Mouse (Mus musculus): ENCODE measurements at regions not wholly inside any gene's neighbourhood (a gene's known extent, or its start where the extent isn't known, plus 50 kb on each side); places are given as distances from the start of the nearest gene placed in this dataset.

DNA sequence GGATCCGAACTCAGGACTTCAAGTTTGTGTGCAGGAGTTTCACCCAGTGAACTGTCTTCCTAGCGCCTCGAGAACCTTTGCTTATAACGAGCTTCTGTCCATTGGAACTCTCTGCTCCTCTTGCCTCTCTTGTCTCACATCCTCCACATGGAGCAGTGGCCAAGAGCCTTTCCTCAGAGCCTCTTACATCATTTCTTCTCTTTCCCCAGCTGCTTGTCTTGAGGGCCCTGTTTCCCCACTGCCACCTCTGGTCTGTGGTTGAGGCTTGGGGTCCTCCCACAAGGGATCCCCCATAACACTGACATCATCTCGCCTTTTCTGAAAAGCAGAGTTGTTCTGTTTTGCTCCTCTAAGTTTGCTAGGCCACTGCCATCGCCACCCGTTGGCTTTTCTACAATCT lies 51.9 kb upstream of the Dars start:
- Histone ChIP-seq H3K9me3 (ENCODE audit: control insufficient read depth, low read length) (no peaks in the 10 kb centered on the region), H3K4me1 (ENCODE audit: control insufficient read depth, insufficient read depth, low read length) (peaks cover 13% of the 10 kb centered on the region), H3K4me2 (replicated peaks; ENCODE audit: low read depth, low read length, severe bottlenecking) (no peak overlapping the region), H3K27me3 (ENCODE audit: control insufficient read depth, insufficient read depth, low read length) (no peaks in the 10 kb centered on the region), H3K4me3 (replicated peaks; ENCODE audit: low read length) (no peak overlapping the region), H3K36me3 (ENCODE audit: control insufficient read depth, insufficient read depth, low read length) (no peaks in the 10 kb centered on the region), H3K27ac (replicated peaks; ENCODE audit: low read depth, low read length) (no peak overlapping the region), H3K9ac (ENCODE audit: low read depth, low read length, severe bottlenecking) (no peak overlapping the region)
- 87% methylated on average over 7 of the region's 7 CpGs for WGBS
- ATAC-seq (ENCODE audit: low FRiP score, low read depth) (no peak), DNase-seq (ENCODE audit: low spot score) (no peak)
- TF ChIP-seq POLR2A (IDR thresholded peaks at IDR 0.05; ENCODE audit: borderline replicate concordance, extremely low read depth, insufficient read depth, insufficient read length) = no peak

All from limb, embryonic 14.5 days (tissue).